Mouse (Mus musculus) heart, postnatal 4 days (tissue): ENCODE measurements around the gene Trim13. TPM values are rescaled to one million over a fixed set of nuclear protein-coding genes. Genes with fewer than 3 reads are reported as not detected.
"Not testable (repeated sequence)": the region's sequence is repeated elsewhere in the genome, so short reads cannot be mapped to it uniquely, and the experiment has no call there.

Source experiments
- DNase-seq: peaks from one replicate; pipeline ENCODE4 v3.0.0; 2021
- total RNA-seq, 2 experiments: library from RNA; stranded (reverse); gene quantifications; 2 replicates each; pipeline ENCODE4 v1.2.3; 2021

Trim13 gene
- 10 to 100 TPM in 1 of 2 experiments, 1 to 10 TPM in 1; 9.7 to 11.3 TPM for total RNA-seq

DNA sequence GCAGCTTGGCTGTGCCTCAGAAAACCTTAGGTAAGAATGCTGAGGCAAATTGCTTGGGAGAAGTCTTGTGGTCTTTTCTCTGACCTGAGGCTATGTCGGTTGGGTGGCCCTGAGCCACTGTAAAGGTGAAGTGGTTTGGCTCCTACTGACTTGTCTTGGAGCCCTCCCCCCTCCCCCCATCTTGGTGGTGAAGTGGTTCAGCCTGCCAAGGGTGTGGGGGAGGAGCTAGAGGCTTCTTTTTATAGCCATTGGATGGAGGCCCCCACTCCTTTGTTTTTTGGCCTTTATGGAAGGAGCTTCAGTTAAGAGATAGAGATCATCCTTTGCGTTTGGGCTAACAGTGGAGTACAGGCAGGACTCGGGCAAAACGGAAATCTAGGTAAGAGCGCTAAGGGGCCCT is at the start of gene Trim13:
Gene Trim13 (plus strand): TSS at position 280 of the 400 bp plus-strand sequence.
- DNase-seq = no peak

DNA sequence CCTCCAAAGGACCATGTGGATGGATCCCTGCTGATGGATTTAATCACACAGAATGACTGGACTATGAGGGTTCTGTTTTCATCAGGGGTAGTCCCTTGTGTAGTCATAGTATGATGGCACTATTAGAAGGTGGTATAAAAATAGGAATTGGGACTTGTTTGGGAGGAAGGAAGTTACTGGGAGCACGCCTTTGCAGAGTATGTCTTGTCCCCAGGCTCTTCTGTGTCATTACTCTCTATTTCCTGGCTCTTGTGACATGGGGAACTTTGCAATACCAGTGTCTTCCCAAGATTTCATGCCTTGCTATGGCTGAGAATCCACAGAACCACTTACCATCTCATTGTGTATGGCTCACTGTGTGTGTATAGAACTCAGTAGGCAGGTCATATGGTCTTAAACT is 49.4 kb upstream of the Trim13 start:
- DNase-seq = no peak

DNA sequence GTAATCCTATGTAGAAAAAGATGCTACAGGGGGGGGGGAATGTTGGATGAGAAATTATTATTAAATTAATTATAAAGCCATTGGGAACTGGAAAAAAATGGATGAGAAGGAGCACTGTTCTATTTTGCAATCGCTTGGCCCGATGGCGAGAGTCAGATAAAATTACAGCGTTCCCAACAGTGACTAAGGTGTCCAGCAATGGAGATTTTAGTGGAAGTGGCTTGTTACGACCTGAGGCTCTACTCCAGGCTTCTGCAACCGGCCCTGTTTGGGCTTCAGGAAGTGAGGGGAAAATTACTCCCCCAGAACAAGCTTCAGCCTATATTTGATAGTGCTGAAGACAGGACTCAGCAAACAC is 42.1 kb upstream of the Trim13 start:
- no peak for DNase-seq

DNA sequence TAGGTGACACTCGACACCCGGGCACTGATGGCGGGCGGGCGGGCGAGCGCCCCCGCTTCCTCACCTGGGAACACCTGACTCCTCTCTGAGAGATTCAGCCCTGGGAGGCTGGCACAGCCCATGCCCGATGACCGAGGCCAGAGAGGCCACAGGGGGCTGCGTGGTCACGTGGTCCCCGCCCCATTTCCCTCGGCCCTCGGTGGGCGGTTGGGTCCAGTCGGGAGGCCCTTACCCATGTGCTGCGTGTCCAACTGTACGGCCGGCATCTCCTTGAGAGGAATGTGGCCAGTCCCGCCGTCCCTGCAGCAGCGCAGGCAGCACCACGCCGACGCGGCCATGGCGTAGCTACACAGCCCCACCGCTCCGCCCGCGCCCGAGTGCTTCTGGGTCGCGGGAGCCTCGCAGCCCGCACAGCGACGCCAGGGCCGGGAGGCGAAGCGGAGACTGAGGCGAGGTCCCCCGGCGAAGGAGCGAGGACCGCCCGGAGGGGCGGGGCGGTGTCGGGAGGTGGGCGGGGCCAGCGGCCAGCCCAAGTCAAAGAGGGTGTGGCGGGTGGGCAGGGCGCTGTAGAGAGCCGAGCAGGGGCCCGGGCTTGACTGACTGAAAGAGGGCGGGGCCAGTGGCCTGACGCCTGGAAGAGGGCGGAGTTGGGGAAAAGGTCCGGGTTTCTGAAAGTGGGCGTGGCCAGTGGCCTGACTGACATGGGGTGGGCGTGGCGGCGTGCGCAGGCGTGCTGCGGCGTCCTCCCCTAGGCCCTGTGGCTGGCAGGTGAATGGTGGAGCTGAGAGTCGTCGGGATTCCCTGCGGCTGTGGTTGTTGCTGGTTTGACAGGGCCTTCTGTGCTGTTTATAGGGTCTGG is 41.5 kb upstream of the Trim13 start, which contains the start of gene Spryd7:
Gene Spryd7 (minus strand): TSS at position 598 of the 859 bp plus-strand sequence.
- peak; percentile 98 for DNase-seq

DNA sequence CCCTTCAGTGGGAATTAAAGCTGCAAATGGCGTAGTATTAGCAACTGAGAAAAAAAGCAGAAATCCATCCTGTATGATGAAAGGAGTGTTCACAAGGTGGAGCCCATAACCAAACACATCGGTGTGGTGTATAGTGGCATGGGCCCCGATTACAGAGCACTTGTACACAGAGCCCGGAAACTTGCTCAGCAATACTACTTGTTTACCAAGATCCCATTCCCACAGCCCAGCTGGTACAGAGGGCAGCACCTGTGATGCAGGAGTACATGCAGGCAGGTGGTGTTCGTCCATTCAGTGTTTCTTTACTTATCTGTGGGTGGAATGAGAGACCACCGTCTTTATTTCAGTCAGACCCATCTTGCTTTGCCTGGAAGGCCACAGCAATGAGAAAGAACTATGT is 39.1 kb upstream of the Trim13 start:
- no peak for DNase-seq

DNA sequence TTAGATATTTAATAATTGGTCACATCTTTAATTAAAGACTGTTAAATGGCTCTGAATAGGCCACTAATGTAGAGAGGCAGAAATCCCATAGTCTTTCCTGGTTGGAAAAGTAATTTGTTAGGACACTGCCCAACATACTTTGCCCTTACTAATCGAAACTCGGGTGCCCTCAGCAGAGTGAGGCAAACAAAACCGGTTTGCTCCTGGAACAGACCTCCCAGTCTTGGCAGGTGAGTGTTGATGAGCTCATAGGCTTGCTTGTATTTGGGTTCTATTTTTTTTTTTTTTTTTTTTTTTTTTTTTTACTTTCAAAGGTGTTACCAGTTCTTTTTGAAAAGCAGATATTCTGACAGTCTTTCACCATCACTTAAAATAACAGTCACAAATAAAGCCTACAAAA is 38.2 kb upstream of the Trim13 start:
- no peak for DNase-seq

DNA sequence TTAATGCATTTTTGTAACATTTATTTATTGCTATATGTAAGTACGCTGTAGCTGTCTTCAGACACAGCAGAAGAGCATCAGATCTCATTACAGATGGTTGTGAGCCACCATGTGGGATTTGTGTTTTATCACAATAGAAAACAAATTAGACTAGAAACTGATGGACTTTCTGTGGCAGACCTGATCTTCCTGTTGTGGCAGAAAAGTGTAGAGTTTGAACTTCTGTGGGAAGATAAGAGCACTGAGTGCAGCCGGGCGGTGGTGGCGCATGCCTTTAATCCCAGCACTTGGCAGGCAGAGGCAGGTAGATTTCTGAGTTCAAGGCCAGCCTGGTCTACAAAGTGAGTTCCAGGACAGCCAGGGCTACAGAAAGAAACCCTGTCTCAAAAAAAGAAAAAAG is 31.8 kb upstream of the Trim13 start:
- not testable (repeated sequence) for DNase-seq

DNA sequence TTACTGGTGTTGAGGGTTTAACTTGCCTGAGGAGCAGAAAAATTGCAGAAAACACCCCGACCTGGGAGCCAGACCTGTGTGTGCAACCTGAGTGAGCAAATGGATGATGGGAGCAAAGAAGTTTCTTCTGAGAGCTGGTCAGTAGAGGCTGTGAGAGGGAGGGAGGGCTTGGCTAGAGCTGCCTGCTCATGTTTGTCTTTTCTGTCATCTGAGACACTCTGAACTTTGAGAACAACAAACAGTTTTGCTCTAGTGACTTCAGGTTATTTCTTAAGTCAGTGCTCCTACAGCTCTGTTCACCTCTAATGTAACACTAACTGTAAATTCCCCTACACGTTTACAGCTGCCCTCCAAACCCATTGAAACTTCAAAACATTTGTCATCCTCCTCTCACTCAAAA is 28.7 kb upstream of the Trim13 start:
- DNase-seq = no peak

DNA sequence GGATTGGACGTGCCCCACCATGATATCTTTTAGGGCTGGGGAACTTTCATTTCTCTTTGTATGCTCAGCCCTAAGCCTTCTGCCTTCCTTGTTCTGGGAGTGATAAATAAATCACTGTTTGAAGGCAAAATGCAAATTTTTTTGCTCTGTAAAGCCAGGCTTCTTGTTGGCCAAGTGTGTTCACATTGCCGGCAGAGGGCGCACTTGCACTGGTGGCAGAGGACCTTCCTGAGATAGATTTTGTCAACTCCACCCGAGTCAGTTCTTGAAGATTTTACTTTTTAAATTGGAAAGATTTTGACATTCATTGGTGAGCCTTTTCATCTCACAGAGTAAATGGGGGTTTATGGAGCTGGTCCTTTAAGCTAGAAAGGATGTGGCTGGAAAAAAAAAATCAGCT is 26.7 kb upstream of the Trim13 start:
- DNase-seq = peak; percentile 92

DNA sequence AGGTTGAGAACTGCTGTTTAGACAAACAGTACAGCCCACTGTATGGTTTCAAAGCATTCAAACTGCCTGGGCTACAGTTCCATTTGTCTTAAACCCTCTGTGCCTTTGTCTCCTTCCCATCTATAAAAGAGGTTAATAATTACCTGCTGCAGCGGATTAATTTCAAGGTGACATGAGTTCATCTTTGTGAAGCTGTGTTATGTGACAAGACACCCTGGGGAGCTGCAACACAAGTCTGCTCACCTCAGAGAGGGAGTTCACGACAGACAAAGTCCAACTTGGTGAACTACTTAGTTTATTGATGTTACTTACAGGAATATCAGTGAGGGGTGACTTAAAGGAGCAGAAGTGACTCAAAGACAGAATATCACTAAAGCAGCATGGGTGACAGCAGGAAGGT is 25.9 kb upstream of the Trim13 start:
- no peak for DNase-seq

DNA sequence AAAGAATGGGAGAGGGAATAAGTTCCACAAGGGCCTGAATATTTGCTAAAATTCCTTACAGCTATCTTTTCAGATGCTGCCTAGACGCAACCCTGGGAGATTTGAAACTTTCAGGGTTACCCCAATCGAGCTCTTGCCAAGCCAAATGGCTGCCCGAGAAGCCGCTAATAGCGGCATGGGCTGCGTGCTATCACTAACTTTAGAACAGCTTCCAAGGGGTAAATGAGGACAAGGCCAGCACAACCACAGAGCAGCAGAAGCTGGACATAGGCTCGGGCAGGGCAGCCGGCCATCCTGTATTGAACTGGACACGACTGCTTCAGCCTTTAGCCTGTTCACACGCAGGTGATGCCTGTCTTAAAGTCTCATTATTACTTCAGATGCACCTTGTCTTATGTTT is 23.0 kb upstream of the Trim13 start:
- peak; percentile 23 for DNase-seq

DNA sequence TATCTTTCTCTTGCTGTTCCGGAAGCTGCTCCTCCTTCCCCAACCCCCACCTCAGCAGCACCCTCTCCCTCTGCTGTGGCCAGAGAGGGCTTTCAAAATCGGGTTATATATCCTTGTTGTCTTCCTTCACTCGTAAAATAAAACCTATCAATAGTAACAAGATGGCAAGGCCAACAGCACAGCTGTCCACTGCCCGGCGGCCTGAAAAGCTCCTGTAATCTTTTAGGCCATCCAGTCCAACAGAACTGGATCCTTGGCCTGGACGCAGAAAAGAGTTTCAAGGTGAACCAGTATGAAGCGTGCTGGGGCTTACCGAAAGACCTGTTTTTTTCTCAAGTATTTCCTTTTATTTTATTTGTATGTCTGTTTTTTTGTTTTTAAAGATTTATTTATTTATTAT is 22.1 kb upstream of the Trim13 start:
- DNase-seq = no peak

DNA sequence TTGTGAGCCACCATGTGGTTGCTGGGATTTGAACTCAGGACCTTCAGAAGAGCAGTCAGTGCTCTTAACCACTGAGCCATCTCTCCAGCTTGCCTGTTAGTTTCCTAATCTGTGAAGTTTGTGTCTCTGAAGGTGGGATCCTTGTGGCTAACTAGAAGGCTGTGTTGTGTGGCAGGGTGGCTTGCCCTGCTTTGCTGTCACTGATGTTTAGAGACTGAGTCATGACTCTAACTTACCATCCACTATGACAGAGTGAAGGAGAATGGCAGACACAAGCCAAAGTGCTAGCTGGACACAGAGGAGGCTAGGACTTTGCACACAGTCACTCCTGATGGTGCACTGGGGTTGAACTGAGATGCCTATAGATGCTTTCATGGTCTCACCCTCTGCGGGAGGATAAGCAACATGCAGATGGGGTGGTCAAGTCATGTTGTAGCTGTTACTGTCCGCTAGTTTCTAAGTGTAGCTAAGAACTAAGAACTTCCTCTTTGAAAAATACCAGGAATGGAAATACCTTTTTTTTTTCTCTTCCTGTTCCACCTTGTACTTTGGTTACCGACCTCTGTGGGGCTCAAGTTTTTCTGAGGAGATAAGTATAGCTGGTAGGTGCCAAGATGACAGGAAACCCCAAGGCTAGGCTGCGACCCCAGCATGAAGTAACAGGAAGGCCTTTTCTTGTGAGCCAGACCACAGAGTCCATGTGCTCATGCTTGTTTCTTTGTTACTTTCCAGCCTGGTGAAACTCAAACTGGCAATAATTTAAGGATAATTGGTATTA is 8.6 kb upstream of the Trim13 start:
- DNase-seq = no peak

DNA sequence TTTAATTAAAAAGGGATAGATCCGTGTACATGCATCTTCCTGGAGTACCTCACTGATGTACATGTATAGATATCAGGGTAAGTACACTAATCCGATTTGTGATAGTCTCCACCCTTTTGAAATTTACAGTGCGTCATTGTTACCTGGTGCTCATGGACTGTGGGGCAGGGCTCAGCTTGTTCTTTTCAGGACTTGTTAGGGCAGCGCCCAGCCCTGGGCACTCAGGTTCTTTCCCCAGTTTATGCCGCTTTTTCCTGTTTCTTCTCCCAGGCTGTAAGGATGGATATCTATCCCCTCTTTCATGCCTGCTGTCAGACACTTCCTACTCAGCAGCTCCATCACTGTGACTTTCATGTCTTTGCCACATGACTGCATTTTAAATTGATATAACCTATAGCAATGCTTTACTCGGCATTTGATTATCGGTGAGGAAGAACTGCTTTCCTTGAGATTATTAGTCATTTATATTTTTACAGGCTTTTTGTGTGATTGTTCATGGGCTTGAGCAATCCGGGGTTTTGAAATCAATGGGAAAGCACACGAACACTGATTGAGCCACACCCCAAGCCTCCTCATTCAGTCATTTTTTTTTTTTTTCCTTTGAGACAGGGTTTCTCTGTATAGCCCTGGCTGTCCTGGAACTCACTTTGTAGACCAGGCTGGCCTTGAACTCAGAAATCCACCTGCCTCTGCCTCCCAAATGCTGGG is 1.2 kb upstream of the Trim13 start:
- no peak for DNase-seq

DNA sequence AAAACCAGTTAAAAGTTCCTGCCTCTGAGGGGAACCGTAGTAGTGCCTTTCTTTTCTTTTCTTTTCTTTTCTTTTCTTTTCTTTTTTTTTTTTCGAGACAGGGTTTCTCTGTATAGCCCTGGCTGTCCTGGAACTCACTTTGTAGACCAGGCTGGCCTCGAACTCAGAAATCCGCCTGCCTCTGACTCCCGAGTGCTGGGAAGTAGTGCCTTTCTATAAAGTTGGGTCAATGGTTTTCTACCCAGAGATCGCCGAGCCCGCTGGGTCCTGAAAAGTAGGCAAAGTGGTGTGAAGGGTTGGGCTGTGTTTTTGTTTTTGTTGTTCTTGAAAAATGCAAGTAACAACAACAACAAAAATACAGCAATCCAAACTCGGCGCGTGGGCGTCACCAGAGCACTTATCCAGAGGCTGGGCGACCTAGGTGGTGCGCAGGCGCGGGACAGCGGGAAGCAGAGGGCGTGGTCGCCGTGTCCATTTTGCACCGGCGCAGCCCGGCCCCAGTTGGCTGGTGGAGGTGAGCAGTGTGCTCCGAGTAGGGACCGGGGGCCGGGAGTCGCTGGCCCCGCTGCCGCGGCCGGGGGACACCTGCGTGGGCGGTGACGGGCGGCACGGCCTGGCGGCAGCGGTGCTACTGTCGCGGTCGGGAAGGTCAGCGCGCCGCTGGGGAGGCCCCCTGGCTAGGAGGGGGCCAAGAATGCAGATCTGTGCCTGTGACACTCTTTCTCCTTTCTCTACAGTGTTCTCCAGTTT is 1.2 kb downstream of the Trim13 start:
- peak; percentile 94 for DNase-seq

DNA sequence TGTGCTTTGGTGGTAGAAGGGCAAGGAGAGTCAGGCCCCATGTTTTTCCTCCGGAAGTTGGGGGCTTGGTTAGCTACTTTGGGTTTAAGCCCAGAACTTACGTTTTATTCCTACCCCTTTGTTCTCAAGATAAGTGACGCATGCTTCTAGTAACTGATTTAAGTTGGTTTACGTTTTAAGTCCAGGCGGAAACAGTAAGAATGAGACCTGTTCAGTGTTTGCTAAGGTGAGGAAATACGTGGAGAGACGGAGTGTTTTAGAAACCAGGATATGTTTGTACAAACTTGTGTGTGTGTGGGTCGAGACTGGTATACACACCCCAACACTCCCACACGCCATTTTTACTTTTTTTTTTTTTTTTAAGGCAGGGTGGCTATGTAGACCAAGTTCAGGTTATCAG is 3.3 kb downstream of the Trim13 start:
- DNase-seq = no peak

DNA sequence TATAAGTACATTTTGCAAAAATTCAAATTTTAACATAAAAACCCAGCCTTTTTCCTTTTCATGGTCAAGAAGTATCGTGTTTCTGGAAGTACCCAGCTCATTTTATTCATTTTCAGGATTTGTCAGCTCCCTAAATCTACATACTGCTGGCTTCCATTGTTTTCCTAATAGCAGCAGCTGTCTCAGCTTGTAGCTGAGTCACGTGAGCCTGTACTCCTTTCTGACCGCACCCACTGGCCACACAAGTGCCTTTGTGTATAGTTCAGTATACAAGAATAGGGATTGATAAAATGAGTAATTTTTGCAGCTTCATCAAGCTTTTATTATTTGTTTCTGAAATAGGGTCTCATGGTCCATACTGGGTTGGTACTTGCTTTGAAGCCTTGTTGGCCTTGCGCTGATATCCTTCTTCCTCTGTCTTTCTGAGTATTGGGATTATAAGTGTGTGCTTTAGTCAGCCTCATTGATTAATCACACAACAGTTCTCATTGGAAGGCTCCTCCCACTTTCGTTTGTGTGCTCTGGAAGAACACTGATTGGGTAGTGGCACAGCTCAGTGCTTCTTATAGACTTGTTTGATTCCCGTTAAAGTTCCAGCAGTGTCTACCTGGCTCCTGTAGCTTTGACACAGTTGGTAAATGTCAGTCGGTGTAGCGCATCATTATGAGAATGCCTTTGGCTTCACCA is 5.2 kb downstream of the Trim13 start:
- no peak for DNase-seq

DNA sequence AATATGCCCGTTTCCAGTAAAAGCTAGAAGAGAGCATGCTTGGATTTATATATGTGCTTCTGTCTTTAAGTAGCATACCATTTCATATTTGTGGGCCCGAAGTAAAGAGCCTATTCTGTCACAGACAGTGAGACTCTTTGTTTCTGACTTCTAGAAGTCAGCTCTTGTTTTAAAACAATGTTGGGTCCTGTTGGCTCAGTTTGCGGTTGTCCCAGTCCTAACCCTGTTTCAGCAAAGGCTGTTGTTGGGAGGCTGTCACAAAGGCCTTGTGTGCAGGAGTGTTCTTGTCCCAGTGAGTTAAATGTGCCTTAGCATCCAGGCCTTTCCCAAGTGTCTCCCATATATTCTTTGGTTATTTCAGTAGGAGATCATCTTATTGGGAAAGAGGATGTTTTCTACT is 6.0 kb downstream of the Trim13 start:
- DNase-seq = no peak

DNA sequence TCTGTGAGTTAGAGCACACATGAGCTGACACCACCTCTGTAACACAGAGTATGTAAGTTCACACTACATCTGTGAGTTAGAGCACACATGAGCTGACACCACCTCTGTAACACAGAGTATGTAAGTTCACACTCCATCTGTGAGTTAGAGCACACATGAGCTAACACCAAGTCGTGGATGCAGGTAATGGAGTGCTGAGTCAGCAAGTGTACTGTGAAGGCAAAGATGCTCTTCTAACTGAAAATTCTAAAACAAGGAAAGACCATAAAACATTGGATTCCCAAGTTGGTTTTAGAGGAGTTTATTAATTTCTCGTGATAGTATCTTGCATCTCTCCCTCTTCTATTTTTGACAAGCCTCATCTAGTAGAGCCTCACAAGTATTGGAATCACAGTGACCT is 8.0 kb downstream of the Trim13 start:
- DNase-seq = not testable (repeated sequence)

DNA sequence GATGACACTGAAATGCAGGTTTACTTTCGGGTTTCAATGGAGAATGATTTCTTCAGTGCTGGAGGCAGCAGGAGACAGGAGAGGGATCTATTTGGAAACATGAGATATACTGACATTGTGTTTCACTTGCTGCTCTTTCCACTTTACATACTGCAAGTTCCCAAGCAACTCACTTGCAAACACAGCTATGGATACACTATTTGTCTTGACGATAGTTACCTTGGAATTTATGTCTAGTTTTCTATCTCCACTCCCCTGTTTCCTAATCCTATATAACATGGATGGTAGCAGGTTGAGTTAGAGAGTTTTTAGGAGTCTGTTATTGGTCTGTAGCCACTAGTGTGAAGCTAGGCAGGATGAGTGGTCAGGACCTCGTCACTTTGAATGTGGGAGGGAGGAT is 9.1 kb downstream of the Trim13 start, which contains the start of gene Kcnrg:
Gene Kcnrg (plus strand): TSS at position 301 of the 400 bp plus-strand sequence.
- DNase-seq = no peak

DNA sequence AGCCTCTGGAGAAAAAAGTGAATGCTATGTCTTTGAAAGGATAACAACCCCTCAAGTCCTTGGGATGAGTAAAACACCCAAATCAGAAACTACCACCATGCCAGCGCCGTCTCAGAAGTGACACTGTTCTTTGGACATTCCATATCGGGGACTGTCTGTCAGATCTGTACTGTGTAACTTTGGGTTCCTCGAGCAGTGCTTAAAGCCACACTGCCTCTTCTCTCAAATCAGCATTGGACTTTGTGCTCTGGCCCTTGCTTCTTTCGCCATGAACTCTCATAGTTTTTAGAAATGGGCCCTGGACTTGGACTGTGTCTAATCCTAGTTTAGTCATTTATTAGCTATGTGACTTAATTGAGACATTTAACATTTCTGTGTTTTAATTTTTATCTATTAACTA is 13.7 kb downstream of the Trim13 start:
- DNase-seq = no peak

DNA sequence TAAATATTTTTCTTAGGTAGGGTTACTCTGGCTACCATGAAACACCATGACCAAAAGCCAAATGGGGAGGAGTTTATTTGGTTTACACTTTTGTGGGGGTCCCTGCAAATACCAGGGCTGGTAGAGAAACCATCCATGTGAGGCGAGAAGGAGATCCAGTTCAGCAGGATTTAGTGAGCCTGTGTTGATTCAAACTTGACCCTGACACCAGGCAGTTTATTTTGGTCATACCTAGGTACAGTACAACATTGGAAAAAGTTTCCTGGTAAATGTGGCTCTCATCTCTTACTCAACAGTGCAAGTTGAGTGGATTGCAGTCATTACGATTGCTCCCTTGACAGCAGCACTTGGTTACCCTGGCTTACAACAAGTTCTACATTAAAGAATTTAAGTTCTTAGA is 15.3 kb downstream of the Trim13 start:
- DNase-seq = no peak
